Mouse (Mus musculus) ES-E14 (cell line): Measurements from ENCODE around the gene Cd2bp2.

Experiments
- CHD2 ChIP-seq: IDR thresholded peaks from 2 replicates; pipeline ENCODE4 v1.6.1; 2014; ENCODE audit warnings: mild to moderate bottlenecking, low read depth, low read length, inconsistent platforms
- HCFC1 ChIP-seq: IDR thresholded peaks from 2 replicates; pipeline ENCODE4 v1.6.1; 2012; ENCODE audit warnings: low read length, inconsistent platforms, borderline replicate concordance; ENCODE audit not compliant: insufficient read depth
- MAFK ChIP-seq: IDR thresholded peaks from 2 replicates; pipeline ENCODE4 v1.6.1; 2014; ENCODE audit warnings: mild to moderate bottlenecking, low read depth, low read length, inconsistent platforms; ENCODE audit not compliant: insufficient read depth
- ZC3H11A ChIP-seq: IDR thresholded peaks from 2 replicates; pipeline ENCODE4 v1.6.1; 2012; ENCODE audit warnings: low read depth, mild to moderate bottlenecking, inconsistent platforms, low read length, borderline replicate concordance
- ZNF384 ChIP-seq: IDR thresholded peaks from 2 replicates; pipeline ENCODE4 v1.6.1; 2012; ENCODE audit warnings: low read depth, low read length, inconsistent platforms

DNA sequence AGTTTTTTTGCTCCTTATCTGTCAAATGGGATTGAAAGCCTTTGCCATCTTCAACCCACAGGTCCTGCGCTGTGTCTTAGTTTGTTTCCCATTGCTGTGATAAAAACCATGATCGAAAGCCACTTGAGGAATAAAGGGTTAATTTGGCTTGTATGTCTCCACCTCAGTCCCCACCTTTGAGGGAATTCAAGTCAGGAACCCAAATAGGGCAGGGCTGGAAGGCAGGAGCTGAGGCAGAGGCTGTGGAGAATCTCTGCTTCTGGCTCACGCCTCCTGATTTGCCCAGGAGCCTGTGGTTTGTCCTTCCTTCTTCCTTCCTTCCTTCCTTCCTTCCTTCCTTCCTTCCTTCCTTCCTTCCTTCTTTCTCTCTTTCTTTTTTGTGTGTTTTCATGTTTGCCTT is 27.3 kb upstream of the Cd2bp2 start:
- TF ChIP-seq ZNF384, result no peak
- no peak for TF ChIP-seq HCFC1
- TF ChIP-seq MAFK, result no peak
- no peak for TF ChIP-seq ZC3H11A
- TF ChIP-seq CHD2, result no peak
